Mouse (Mus musculus) olfactory bulb, adult 2 months (tissue): ENCODE data around the gene Gm281.

ENCODE experiments used
- CTCF ChIP-seq: fragments of 200-500 bp; IDR thresholded peaks from 2 replicates; pipeline ENCODE4 v1.5.1; 2012; ENCODE audit warnings: low read depth, mild to moderate bottlenecking, low read length, moderate library complexity; ENCODE audit not compliant: insufficient read depth
- POLR2A ChIP-seq: fragments of 200-500 bp; IDR thresholded peaks from 2 replicates; pipeline ENCODE4 v1.6.1; 2012; ENCODE audit warnings: mild to moderate bottlenecking, low read depth, low read length, moderate library complexity; ENCODE audit not compliant: insufficient read depth

DNA sequence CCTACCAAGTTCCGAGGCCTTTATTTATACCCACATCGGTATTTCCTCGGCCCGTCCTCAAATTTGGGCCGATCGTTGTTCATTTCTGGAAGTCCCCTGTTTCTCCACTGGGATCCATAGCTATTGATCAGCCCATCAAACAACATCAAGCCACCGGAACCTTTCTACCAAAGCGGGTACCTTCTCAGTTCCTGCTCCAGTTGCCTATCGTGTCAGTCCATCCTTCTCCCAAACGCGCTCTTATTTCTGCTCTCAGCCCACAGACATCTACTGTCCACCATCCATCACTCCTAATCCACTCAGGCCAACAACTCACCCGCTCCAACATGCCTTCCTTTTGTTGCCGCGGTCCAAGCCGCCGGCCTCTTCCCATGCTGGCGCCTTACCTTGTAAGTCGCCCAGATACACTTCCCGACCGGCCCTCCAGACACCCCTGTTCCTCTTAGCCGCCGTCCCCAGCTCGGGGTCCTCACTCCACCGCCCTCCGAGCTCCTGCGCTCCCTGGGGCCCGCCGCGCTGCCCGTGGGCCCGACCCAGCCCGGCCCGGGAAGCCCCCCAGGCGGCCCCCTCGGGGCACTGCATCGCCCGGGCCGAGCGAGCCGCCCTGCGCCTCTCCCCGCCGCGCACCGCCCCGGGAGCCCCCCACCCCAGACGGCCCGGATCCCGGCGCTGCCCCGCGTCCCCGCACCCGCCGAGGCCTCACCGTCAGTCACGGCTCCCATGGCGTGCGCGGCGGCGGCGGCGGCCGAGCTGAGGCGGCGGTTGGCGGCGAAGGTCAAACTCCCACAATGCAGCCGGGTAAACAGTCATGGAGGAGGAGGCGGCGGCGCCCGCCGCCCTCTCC lies 46.4 kb upstream of the Gm281 start:
- TF ChIP-seq CTCF (no peak), POLR2A (peak; percentile 11; the same call in 1 of the 2 replicates)
